Comparison of ENCODE assay signal across 19 mouse cellular contexts in the genomic region with DNA sequence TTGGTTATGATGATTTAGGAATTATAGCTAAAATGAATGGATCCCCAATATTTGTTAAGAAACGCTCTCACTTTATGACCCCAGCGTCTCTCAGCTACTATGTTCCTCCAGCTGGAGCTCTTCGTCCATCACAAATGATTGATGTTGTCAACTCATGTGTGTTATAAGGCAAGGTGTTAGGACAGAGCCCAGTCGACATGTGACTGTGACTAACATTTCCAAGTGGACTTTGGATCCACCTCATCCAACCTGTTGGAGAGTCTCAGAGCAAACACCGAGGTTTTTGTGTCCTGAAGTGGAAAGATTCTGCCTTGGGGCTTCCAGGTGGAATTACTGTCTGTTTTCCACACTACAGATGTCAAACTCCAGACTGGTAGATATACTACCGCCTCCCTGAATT.
DNase-seq lines count a peak whose midpoint lies in the region; ATAC-seq lines count a peak whose summit lies in the region.
"Had no signal": no experiment of that assay in that cellular context is flagged by ENCODE, and none has a peak within 500 bp of the region (broad histone marks: within the 10 kb centered on the region; RNA-seq: fewer than 3 reads in every experiment).

No protein-coding gene starts in this region.

- no peak overlapping the region for H3K9ac ChIP-seq in neural tube, embryonic 15.5 days (replicated peaks)
- H3K9ac ChIP-seq: embryonic facial prominence, embryonic 13.5 days; forebrain, embryonic 12.5 days; heart, embryonic 13.5 days; hindbrain, embryonic 12.5 days had no signal

- H3K9me3 ChIP-seq in neural tube, embryonic 15.5 days (replicated peaks) = no peaks in the 10 kb centered on the region
- H3K9me3 ChIP-seq: embryonic facial prominence, embryonic 13.5 days; forebrain, embryonic 12.5 days; heart, embryonic 13.5 days; hindbrain, embryonic 12.5 days had no signal

- no peaks in the 10 kb centered on the region for H3K4me1 ChIP-seq in neural tube, embryonic 15.5 days
- H3K4me1 ChIP-seq: embryonic facial prominence, embryonic 13.5 days; forebrain, embryonic 12.5 days; heart, embryonic 13.5 days; hindbrain, embryonic 12.5 days had no signal

- 94% methylated on average over 6 of the region's 6 CpGs for WGBS in neural tube, embryonic 15.5 days

- ATAC-seq in neural tube, embryonic 15.5 days (ENCODE audit: low FRiP score) = no peak
- ATAC-seq: forebrain, embryonic 16.5 days had no signal

- no peak overlapping the region for H3K4me2 ChIP-seq in neural tube, embryonic 15.5 days
- H3K4me2 ChIP-seq: embryonic facial prominence, embryonic 13.5 days; forebrain, embryonic 12.5 days; heart, embryonic 13.5 days; hindbrain, embryonic 12.5 days had no signal

- H3K27me3 ChIP-seq in neural tube, embryonic 15.5 days (replicated peaks) = 0 out of 2 replicates have a peak, but pooled peaks cover 3% of the 10 kb centered on the region
- H3K27me3 ChIP-seq: embryonic facial prominence, embryonic 13.5 days; hindbrain, embryonic 12.5 days had no signal

- peak; percentile 44 for DNase-seq in kidney, adult 11 months
- no peak for DNase-seq in kidney, postnatal 10 days
- peak; percentile 67 for DNase-seq in kidney, adult 9 months
- no peak for DNase-seq in kidney, postnatal 4 days
- peak; percentile 6 for DNase-seq in neural tube, embryonic 10.5 days (ENCODE audit: extremely low spot score, low spot score)
- no peak for DNase-seq in right cerebral cortex, postnatal 25 days
- DNase-seq: adrenal gland, adult 2 months; adrenal gland, postnatal 25 days; cerebellum, adult 18-20 months; cerebellum, adult 9-11 months; cerebellum, postnatal 36 days; gastrocnemius, postnatal 10 days; heart, postnatal 4 days had no signal

- no peaks in the 10 kb centered on the region for H3K36me3 ChIP-seq in neural tube, embryonic 15.5 days
- H3K36me3 ChIP-seq: embryonic facial prominence, embryonic 13.5 days; forebrain, embryonic 12.5 days; heart, embryonic 13.5 days; hindbrain, embryonic 12.5 days had no signal

- H3K27ac ChIP-seq in neural tube, embryonic 15.5 days (replicated peaks) = no peak overlapping the region
- H3K27ac ChIP-seq: embryonic facial prominence, embryonic 13.5 days; forebrain, embryonic 12.5 days; heart, embryonic 13.5 days; hindbrain, embryonic 12.5 days had no signal

- no peak overlapping the region for H3K4me3 ChIP-seq in neural tube, embryonic 15.5 days (replicated peaks)
- H3K4me3 ChIP-seq: embryonic facial prominence, embryonic 13.5 days; forebrain, embryonic 12.5 days; heart, embryonic 13.5 days; hindbrain, embryonic 12.5 days had no signal

Comparison
In these comparisons a context has a peak if more than half of its experiments do, and no peak if none do; other contexts are left out.
1. DNase-seq: peak in kidney, adult 11 months (single experiment), kidney, adult 9 months (single experiment) and neural tube, embryonic 10.5 days (single experiment); none in kidney, postnatal 10 days (single experiment), kidney, postnatal 4 days (0 of 2) and right cerebral cortex, postnatal 25 days (single experiment).